Mouse (Mus musculus) liver, embryonic 14.5 days (tissue): ENCODE measurements around the gene Tex2.

Experiments
- CTCF ChIP-seq: IDR thresholded peaks from 2 replicates; pipeline ENCODE4 v1.5.1; 2016; ENCODE audit warnings: antibody characterized with exemption, low read depth, control low read depth
- EP300 ChIP-seq: IDR thresholded peaks from 2 replicates; pipeline ENCODE4 v1.6.1; 2016; ENCODE audit warnings: antibody characterized with exemption, low read depth

GRCm38 (mm10) chr11:106588781-106589180, 24.4 kb downstream of the Tex2 start:
- TF ChIP-seq CTCF (no peak), EP300 (no peak)
